8 mouse cellular contexts compared by ENCODE assay signal in the genomic region with DNA sequence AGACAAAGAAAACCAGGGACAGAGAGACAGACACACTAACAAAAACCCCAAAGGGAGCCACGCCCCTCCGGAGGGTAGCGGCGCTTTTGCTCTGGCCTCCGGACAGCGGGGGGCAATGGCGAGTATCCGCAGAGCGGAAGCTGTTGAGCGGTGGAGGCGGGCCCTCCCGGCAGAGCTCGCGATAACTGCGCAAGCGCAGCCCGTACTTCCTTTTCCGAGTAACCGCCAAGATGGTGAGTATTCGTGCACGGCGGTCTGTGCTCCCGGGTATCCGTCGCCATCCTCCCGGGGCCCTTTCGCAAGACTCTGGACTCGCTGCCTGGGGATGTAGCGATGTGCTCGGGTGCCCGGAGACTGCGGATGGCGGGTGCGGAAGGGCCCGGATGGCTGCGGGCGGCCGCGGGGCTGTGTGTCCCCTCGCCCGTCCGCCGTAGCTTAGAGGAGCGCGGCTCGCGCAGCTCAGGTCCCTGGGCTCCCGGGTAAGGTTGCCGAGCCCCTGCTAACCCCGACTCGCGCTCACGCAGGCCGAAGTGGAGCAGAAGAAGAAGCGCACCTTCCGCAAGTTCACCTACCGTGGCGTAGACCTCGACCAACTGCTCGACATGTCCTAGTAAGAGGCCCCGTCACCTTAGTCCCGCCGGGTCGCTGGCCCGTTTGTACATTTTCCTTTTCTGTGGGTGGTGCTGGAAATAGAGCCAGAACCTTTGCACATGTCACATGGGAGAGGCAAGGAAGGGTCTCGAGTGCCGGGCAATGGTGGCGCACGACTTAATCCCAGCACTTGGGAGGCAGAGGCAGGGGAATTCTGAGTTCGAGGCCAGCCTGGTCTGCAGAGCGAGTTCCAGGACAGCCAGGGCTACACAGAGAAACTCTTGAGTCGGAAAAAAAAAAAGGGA. TPM values are rescaled to one million over a fixed set of nuclear protein-coding genes. Genes with fewer than 3 reads are reported as not detected.
DNase-seq lines count a peak whose midpoint lies in the region; ATAC-seq and TF ChIP-seq lines count a peak whose summit lies in the region.

Gene Rps15, plus strand, starts transcription at position 203 of the 896 bp plus-strand sequence.

- H3K27me3 ChIP-seq in MEL (ENCODE audit: control insufficient read depth in 1 of 2, insufficient read depth in 2 of 2, low read length in 2 of 2) = no peaks in the 10 kb centered on the region
- H3K27me3 ChIP-seq in cerebellum, adult 2 months (ENCODE audit: control insufficient read depth, insufficient read depth, low read length) = no peaks in the 10 kb centered on the region
- H3K27me3 ChIP-seq in forebrain, postnatal 0 days (ENCODE audit: insufficient read depth, low read length) = no peaks in the 10 kb centered on the region
- H3K27me3 ChIP-seq in lung, embryonic 15.5 days = peaks cover 11% of the 10 kb centered on the region

- under 1% methylated on average over 72 of the region's 72 CpGs for WGBS in cerebellum, adult 2 months
- WGBS in forebrain, postnatal 0 days = 2% methylated on average over 70 of the region's 72 CpGs
- WGBS in lung, embryonic 15.5 days = under 1% methylated on average over 72 of the region's 72 CpGs

- peaks cover 8 to 9% of the 10 kb centered on the region in 2 experiments; a peak in 3 of 4 replicates for H3K36me3 ChIP-seq in MEL (ENCODE audit: control insufficient read depth in 1 of 2, insufficient read depth in 2 of 2, low read length in 2 of 2)
- peaks cover 30% of the 10 kb centered on the region for H3K36me3 ChIP-seq in forebrain, postnatal 0 days (ENCODE audit: insufficient read depth)
- H3K36me3 ChIP-seq in lung, embryonic 15.5 days = peaks cover 27% of the 10 kb centered on the region

- peak within 1 kb of the TSS; percentile 75 to 95 for H3K4me3 ChIP-seq in MEL (ENCODE audit: control insufficient read depth in 1 of 2, insufficient read depth in 1 of 2, low read depth in 2 of 2, low read length in 2 of 2)
- H3K4me3 ChIP-seq in cerebellum, adult 2 months (replicated peaks; ENCODE audit: insufficient read depth, low read depth, low read length) = peak within 1 kb of the TSS; percentile 91
- H3K4me3 ChIP-seq in forebrain, postnatal 0 days (ENCODE audit: low read depth, low read length) = peak within 1 kb of the TSS; percentile 81
- H3K4me3 ChIP-seq in lung, embryonic 15.5 days = peak within 1 kb of the TSS; percentile 73

- no peak; a peak in 1 of 4 replicates for TF ChIP-seq EP300 in MEL (IDR thresholded peaks at IDR 0.05; ENCODE audit: low read depth in 1 of 2, low read length in 2 of 2)

- peak within 1 kb of the TSS; percentile 86 for H3K4me2 ChIP-seq in forebrain, postnatal 0 days (ENCODE audit: low read depth)
- peak within 1 kb of the TSS; percentile 75 for H3K4me2 ChIP-seq in lung, embryonic 15.5 days

- peak; percentile 87 for ATAC-seq in forebrain, postnatal 0 days
- ATAC-seq in lung, embryonic 15.5 days (ENCODE audit: borderline replicate concordance, extremely low read depth, low FRiP score, low TSS enrichment) = peak; percentile 90

- H3K27ac ChIP-seq in MEL (ENCODE audit: control insufficient read depth, low read depth, low read length) = peak within 1 kb of the TSS; percentile 88
- H3K27ac ChIP-seq in cerebellum, adult 2 months (ENCODE audit: insufficient read depth, low read length) = no peak within 1 kb of the TSS
- H3K27ac ChIP-seq in forebrain, postnatal 0 days (ENCODE audit: low read depth, low read length) = peak within 1 kb of the TSS; percentile 95
- H3K27ac ChIP-seq in lung, embryonic 15.5 days = peak within 1 kb of the TSS; percentile 86

- TF ChIP-seq RAD21 in MEL (IDR thresholded peaks at IDR 0.05; ENCODE audit: low read depth, low read length) = no peak

- peaks cover 19% of the 10 kb centered on the region for H3K79me2 ChIP-seq in MEL (ENCODE audit: control insufficient read depth, insufficient read depth, low read length, poor library complexity)

- TF ChIP-seq CTCF in MEL (IDR thresholded peaks at IDR 0.05 in 2 of 3, conservative IDR thresholded peaks at IDR 0.05 in 1 of 3; ENCODE audit: control insufficient read depth in 1 of 3, insufficient read depth in 1 of 3, low read depth in 2 of 3, low read length in 3 of 3, poor library complexity in 1 of 3, severe bottlenecking in 1 of 3) = peak; percentile 21 to 88 (median 85); a peak in 5 of 6 replicates
- TF ChIP-seq CTCF in cerebellum, adult 2 months (IDR thresholded peaks at IDR 0.05; ENCODE audit: borderline replicate concordance, insufficient read depth, low read depth, low read length) = peak; percentile 42; the same call in 1 of the 2 replicates
- TF ChIP-seq CTCF in forebrain, postnatal 0 days (IDR thresholded peaks at IDR 0.05; ENCODE audit: low read depth) = peak; percentile 72

- peak; percentile 97 for DNase-seq in MEL (ENCODE audit: low read depth, low spot score)
- peak; percentile 94 to 95 for DNase-seq in cerebellum, adult 2 months
- DNase-seq in forebrain, postnatal 0 days = peak; percentile 98
- DNase-seq in heart, postnatal 4 days = peak; percentile 97
- DNase-seq in layer of hippocampus, adult 8-10 months (ENCODE audit: low spot score in 2 of 2) = peak; percentile 88 to 91
- DNase-seq in ovary, adult 18-20 months (ENCODE audit: low spot score) = peak; percentile 90
- DNase-seq in thymus, postnatal 0 days (ENCODE audit: low spot score) = peak; percentile 97

- H3K4me1 ChIP-seq in MEL (ENCODE audit: control insufficient read depth in 1 of 2, insufficient read depth in 2 of 2, low read length in 2 of 2) = peaks cover 0 to 22% of the 10 kb centered on the region in 2 experiments; a peak in 2 of 4 replicates
- peaks cover 14% of the 10 kb centered on the region for H3K4me1 ChIP-seq in cerebellum, adult 2 months (ENCODE audit: control insufficient read depth, insufficient read depth, low read length)
- peaks cover 20% of the 10 kb centered on the region for H3K4me1 ChIP-seq in forebrain, postnatal 0 days (ENCODE audit: insufficient read depth)
- H3K4me1 ChIP-seq in lung, embryonic 15.5 days = peaks cover 27% of the 10 kb centered on the region

- no peaks in the 10 kb centered on the region for H3K9me3 ChIP-seq in MEL (replicated peaks; ENCODE audit: insufficient read depth, low read length)
- H3K9me3 ChIP-seq in forebrain, postnatal 0 days (ENCODE audit: low read length) = no peaks in the 10 kb centered on the region
- no peaks in the 10 kb centered on the region for H3K9me3 ChIP-seq in lung, embryonic 15.5 days

- peak within 1 kb of the TSS; percentile 98 for H3K9ac ChIP-seq in MEL (ENCODE audit: control insufficient read depth, low read depth, low read length, poor library complexity, severe bottlenecking)
- peak within 1 kb of the TSS; percentile 99 for H3K9ac ChIP-seq in forebrain, postnatal 0 days
- H3K9ac ChIP-seq in lung, embryonic 15.5 days = peak within 1 kb of the TSS; percentile 94

- TF ChIP-seq POLR2A in MEL (IDR thresholded peaks at IDR 0.05; ENCODE audit: control insufficient read depth in 1 of 2, insufficient read depth in 1 of 2, low read depth in 1 of 2, low read length in 2 of 2, poor library complexity in 1 of 2) = peak; percentile 94 to 98
- peak; percentile 97 for TF ChIP-seq POLR2A in cerebellum, adult 2 months (IDR thresholded peaks at IDR 0.05; ENCODE audit: borderline replicate concordance, insufficient read depth, low read length)

TF ChIP-seq in MEL, 35 proteins besides CTCF, POLR2A, EP300 and RAD21 (continues in another document):
- no peak for TF ChIP-seq ZNF384 (IDR thresholded peaks at IDR 0.05; ENCODE audit: low read depth, low read length)
- 0 out of 2 replicates have a peak, but pooled peaks have one; percentile 48 for TF ChIP-seq CHD1 (IDR thresholded peaks at IDR 0.05; ENCODE audit: low read depth, low read length)
- TF ChIP-seq KAT2A (conservative IDR thresholded peaks at IDR 0.05; ENCODE audit: low read depth, low read length) = peak; percentile 86
- peak; percentile 94 for TF ChIP-seq HCFC1 (IDR thresholded peaks at IDR 0.05; ENCODE audit: low read depth, low read length)
- TF ChIP-seq MAFK (IDR thresholded peaks at IDR 0.05; ENCODE audit: borderline replicate concordance, low read depth, low read length) = no peak
- peak; percentile 44 for TF ChIP-seq GATA1 (IDR thresholded peaks at IDR 0.05; ENCODE audit: low read depth, low read length)
- peak; percentile 92 for TF ChIP-seq ELF1 (IDR thresholded peaks at IDR 0.05; ENCODE audit: low read depth, low read length)
- peak; percentile 86 for TF ChIP-seq MYB (IDR thresholded peaks at IDR 0.05; ENCODE audit: low read depth, low read length)
- peak; percentile 93 for TF ChIP-seq ZMIZ1 (IDR thresholded peaks at IDR 0.05; ENCODE audit: low read depth, low read length)
- TF ChIP-seq MAX (IDR thresholded peaks at IDR 0.05; ENCODE audit: low read length) = peak; percentile 84
- TF ChIP-seq SMC3 (IDR thresholded peaks at IDR 0.05; ENCODE audit: low read depth, low read length) = peak; percentile 27; the same call in 1 of the 2 replicates
- TF ChIP-seq MAZ (IDR thresholded peaks at IDR 0.05; ENCODE audit: low read depth, low read length) = 0 out of 2 replicates have a peak, but pooled peaks have one; percentile 40
- TF ChIP-seq TCF12 (IDR thresholded peaks at IDR 0.05; ENCODE audit: low read depth, low read length) = peak; percentile 93
- peak; percentile 92 for TF ChIP-seq CHD2 (IDR thresholded peaks at IDR 0.05; ENCODE audit: low read length)
- peak; percentile 81 for TF ChIP-seq NRF1 (IDR thresholded peaks at IDR 0.05; ENCODE audit: insufficient read depth, low read depth, low read length, poor library complexity, severe bottlenecking)
- no peak for TF ChIP-seq BHLHE40 (IDR thresholded peaks at IDR 0.05; ENCODE audit: borderline replicate concordance, low read depth, low read length)
- no peak; the same call in 1 of the 2 replicates for TF ChIP-seq GABPA (IDR thresholded peaks at IDR 0.05; ENCODE audit: low read depth, low read length)
- TF ChIP-seq TBP (IDR thresholded peaks at IDR 0.05; ENCODE audit: low read depth, low read length) = peak; percentile 97
- TF ChIP-seq NELFE (IDR thresholded peaks at IDR 0.05; ENCODE audit: low read depth, low read length) = peak; percentile 99
- no peak for TF ChIP-seq RCOR1 (IDR thresholded peaks at IDR 0.05; ENCODE audit: low read depth, low read length)

RNA-seq across cellular contexts. Expression of gene Rps15, which starts in this region (rescaled TPM):
- 3,963 and 4,320 TPM in 2 replicates for total RNA-seq in MEL (2012; rRNA removed)
- 1,000 to 10,000 TPM; 1,331 to 3,905 TPM for polyA plus RNA-seq in MEL (2012; ENCODE audit: insufficient read depth in 1 of 2, insufficient read length in 2 of 2, low read depth in 1 of 2, low replicate concordance in 2 of 2, missing spikeins in 1 of 2)
- 1,303 and 1,454 TPM in 2 replicates for polyA plus RNA-seq in cerebellum, adult 2 months (2012; rRNA removed)
- 1,181 and 1,718 TPM in 2 replicates for total RNA-seq in forebrain, postnatal 0 days (2014; rRNA removed)
- polyA plus RNA-seq in forebrain, postnatal 0 days (2015; fragmentation: Nextera tagmentation; extraction: Ambion mirVana) = 681 and 897 TPM in 2 replicates
- total RNA-seq in heart, postnatal 4 days (2021) = 1,000 to 10,000 TPM in 1 of 2 experiments, 100 to 1,000 TPM in 1; 949 to 1,003 TPM
- 1,000 to 10,000 TPM in 1 of 4 experiments, 100 to 1,000 TPM in 3; 755 to 1,005 (median 888) TPM for total RNA-seq in layer of hippocampus, adult 8-10 months (2022)
- 907 and 974 TPM in 2 replicates for polyA plus RNA-seq in lung, embryonic 15.5 days (2015; fragmentation: Nextera tagmentation; extraction: Ambion mirVana)
- 1,158 and 1,206 TPM in 2 replicates for polyA plus RNA-seq in thymus, postnatal 0 days (2015; fragmentation: Nextera tagmentation; extraction: Ambion mirVana)
